Mouse (Mus musculus) adrenal gland, adult 2 months (tissue): ENCODE results near the gene Ovol2. TPM values are rescaled to one million over a fixed set of nuclear protein-coding genes. Genes with fewer than 3 reads are reported as not detected.
A peak's percentile ranks its signal among the peaks of the same experiment; 100 is the strongest.
"Not testable (repeated sequence)": the region's sequence is repeated elsewhere in the genome, so short reads cannot be mapped to it uniquely, and the experiment has no call there.

ENCODE experiments used
- DNase-seq: peaks from one replicate; pipeline ENCODE4 v3.0.0; 2021
- long read RNA-seq: library from polyadenylated mRNA; stranded (forward); transcript quantifications from one replicate; pipeline ENCODE4 v2.0.0, GENCODE M21; 2021
- polyA plus RNA-seq: library from polyadenylated mRNA; depleted of rRNA; stranded (reverse); fragments of >200 nt; gene quantifications from 2 replicates; pipeline ENCODE4 v1.2.3, GENCODE M21; 2012; rRNA removed
- total RNA-seq, 2 experiments: library from RNA; stranded (reverse); gene quantifications; 2 replicates each; pipeline ENCODE4 v1.2.3; 2021

The Ovol2 gene
- total RNA-seq, result not detected
- not detected in 2 replicates for polyA plus RNA-seq
- long read RNA-seq, result 0 reads

DNA sequence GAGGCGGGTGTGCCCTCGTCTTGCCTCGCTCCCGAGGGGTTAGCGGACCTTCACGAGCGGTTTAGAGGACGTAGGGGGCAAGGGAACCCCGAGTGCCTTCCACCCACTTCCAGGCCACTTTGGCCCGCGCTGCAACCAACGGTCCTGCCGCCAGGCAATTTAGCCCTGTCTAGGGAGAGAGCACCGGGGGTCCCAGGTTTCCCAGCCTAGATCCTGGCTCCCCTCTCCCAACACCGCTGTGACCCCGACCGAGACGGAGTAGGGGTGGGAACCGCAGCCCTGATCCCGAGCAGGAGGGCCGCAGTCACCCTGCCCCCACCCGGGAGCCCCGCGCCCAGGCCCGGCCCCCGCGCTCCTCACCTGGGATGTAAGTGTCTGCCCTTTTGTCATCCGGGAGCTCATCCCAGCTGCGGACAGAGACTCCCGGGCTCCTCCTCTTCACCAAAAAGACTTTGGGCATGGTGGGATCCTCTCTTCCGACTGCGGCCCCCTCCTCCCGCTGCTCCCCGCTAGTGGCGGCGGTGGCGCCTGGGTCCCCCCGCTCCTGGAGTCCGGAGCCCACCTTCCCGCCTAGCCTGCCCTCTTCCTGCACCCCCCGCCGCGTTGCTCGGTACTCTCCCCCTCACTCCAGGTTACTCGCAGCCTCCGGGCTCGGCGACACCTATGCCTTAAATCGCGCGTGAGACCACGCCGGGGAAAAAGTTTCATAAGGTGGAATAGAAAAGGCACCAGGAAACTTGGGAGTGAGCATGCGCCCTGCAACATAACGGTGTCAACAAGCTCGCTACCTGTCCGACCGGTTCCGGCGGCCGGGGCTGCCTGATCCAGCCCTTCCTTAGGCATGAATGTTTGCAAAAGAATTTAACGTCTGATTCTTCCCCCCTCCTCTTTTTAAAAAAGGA, at the start of gene Ovol2:
Gene Ovol2, minus strand, starts transcription at position 746 of the 902 bp plus-strand sequence.
- peak; percentile 14 for DNase-seq

- DNase-seq, result no peak
These were observed 49.8 kb upstream of the Ovol2 start for GRCm38 (mm10) chr2:144381741-144382140.

DNA sequence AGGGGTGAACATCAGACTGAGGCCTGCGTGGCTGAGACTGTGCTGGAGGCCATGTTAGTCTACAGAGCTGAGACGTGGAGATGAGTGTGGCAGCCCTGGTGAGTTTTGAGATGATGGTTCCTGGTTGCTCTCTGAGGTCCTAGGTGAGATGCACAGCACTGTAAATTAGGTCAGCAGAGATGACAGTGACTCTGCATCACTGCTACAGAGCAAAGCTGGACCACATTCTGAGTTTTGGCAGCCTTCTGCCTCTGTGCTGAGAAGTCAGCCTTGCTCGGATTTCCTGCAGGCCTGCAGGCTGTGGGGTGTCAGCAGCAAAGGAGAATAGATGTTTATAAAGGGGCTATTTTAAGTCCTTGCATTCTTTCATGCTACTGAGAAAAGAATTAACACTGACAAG, 49.3 kb upstream of the Ovol2 start:
- DNase-seq, result no peak

DNA sequence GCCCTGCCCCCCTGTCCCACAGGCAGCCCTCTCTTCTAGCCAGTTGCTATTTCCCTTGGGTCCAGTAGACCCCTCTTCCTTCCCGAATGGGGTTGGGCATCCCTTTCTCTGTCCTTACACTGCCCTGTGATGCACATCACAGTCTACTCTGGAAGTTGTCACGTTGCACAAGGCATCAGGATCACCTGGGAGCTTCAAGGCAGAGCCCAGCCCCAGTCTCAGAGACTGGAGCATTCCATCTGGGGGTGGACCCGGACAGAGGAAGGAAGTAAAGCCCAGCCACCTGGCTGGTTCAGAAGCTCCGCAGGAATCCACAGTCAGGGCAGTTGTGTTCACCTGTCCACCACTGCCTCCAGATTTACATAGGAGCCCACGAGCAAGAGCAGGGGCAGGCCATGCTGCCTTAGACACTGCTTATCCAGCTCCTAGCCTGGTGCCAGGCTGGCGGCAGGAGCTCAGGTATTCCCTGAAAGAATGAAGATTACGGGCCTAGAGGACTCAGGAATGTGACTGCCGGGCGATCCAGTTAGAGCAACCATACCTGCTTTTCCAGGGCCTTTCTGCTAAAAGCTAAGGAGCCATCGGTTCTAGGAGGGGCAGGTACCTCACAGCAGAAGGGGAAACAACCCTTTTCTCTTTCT, 43.2 kb upstream of the Ovol2 start:
- DNase-seq, result no peak

- DNase-seq, result no peak
These were observed 41.1 kb upstream of the Ovol2 start for GRCm38 (mm10) chr2:144373063-144373462.

DNA sequence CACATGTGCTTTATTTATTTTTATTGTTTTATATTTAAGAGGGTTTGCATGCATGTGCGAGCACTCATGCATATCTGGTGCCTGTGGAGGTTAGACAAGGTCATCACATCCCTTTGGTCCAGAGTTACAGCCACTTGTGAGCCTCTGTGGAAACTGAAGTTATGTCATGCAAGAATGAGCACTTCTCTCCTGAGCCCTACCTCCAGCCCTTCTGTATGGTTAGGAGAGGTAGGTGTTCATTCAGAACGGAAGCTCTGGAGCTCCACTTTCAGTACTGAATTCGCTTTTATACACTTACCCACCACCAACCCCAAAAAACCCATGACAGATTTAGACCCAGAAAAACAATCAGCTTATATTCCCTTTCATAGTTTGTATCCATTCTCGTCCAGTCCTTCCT, 39.6 kb upstream of the Ovol2 start:
- DNase-seq, result no peak

DNA sequence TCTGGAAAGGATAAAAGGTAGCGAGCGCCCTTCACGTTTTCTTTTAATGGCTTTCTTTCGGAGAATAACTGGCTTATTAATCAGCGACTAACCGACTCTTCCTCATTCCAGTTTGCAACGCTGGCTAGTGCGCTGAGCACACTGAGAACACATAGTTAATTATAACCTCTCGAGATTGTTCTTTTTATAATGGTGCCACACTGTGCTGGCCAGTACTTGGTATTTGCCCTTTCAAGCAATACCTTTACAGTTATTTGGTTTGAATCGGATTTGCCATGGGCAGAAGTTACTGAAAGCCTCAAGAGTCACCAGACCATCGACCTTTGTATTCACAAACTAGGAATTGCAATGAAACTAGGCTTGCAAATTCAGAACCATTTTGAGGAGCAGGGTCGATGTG, 37.6 kb upstream of the Ovol2 start:
- no peak for DNase-seq

DNA sequence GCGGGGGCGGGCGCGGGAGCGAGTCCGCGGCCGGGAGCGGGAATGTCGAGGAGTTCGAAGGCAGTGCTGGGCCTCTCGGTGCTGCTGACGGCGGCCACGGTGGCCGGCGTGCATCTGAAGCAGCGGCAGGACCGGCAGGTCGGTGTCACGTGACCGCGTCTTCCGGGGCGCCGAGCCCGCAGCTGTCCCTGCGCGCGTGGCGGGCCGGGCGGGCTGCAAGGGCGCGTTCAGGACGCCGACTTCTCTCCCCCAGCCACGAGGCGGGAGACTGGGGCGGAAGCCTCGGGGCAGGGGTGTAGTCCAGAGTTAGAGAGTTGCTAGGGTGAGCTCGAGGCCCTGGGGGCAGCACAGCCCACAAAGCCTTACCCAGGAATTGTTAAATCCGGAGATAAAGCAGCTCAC, 37.1 kb upstream of the Ovol2 start:
- no peak for DNase-seq

- DNase-seq, result peak; percentile 97
These were observed 36.6 kb upstream of the Ovol2 start, which contains the start of the genes Kat14 and Pet117 for GRCm38 (mm10) chr2:144368400-144369019. Gene Kat14, plus strand, starts transcription at chr2:144368983. Gene Pet117, plus strand, starts transcription at chr2:144368996.

DNA sequence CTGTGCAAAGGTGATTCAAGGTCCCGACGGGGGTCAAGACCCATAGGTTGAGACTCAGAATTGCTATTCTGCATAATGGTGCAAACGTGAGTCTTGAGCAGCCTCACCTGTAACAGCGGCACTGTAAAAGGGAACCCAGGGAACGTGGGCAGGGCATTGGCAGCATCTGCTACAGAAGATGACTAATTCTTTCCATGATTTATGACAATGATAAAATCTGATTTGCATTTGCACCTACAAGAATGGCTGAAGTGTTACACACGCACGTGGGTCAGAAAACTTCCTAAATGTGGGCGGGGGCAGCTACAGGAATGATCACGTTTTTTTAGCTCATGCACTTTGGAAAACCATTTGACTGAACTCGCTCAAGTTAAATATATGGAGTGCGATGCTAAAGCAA, 20.9 kb upstream of the Ovol2 start:
- no peak for DNase-seq

- no peak for DNase-seq
These were observed 16.6 kb upstream of the Ovol2 start for GRCm38 (mm10) chr2:144348525-144348924.

DNA sequence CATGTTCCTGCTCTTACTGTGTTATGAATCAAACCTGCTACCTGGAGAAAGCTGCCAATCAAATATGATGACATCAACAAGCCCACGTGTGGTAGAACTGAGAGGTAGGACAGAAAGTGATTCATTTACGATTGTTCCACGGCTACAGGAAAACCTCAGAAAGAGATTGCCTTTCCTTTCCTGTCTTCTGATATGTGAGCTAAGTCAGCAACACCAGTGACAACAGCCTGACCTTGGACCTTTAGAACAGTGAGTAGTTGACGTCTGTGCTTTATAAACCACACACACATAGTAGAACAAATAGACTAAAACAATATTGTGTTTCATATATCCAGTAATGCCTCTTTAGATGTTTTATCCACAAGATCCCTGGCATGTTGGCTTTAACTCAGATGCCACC, 11.2 kb upstream of the Ovol2 start:
- no peak for DNase-seq

GRCm38 (mm10) chr2:144338149-144338548, 6.2 kb upstream of the Ovol2 start:
- not testable (repeated sequence) for DNase-seq

- no peak for DNase-seq
These were observed 5.8 kb upstream of the Ovol2 start for GRCm38 (mm10) chr2:144337701-144338100.

DNA sequence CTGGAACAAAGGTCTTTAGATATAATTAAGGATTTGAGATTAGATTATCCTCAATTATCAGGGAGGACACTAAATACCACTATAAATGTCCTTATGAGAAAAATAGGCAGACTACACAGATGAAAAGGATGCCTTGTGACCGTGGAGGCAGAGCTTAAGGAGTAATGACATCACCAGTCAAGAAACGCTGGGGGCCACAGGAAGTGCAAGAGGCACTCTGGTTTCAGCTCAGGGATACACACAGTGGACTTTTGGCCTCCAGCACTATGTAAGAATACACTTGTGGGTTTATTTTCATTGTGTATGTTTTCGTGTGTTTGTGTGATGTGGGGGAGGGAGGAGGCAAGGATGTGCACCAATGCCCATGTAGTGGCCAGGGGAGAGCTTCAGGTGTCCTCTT, 5.3 kb upstream of the Ovol2 start:
- no peak for DNase-seq

DNA sequence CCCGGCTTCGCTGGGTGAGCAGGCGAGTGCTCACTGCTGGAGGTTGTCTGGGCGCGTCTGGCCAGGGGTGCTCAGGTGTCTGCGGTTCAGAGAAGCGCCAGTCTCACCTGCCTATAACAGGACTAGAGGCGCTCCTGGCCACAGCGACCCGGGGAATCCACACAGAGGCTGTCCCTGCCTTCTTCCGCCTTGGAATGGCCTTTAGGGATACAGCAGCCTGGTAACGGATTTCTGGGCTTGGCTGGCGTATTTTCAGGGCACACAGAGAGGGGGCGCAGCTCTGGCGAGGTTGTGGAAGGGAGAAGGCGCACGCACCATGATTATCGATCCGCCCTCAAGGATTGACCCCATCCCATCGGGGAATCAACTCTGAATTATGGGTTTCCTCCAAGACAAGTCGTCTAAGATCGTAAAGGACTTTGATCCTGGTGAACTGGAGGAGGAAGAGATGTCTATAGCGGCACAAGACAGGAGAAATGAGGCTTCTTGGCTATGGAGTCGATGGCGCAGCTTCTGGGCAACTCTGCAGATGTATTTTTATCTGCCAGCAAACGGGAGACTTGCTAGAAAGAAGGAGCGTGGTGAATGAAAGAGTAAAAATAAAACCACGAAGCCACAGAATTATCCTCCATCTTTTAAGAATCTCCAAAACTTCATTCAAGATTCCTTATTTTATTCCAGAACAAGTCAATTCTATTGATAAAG, 1.3 kb upstream of the Ovol2 start:
- DNase-seq, result peak; percentile 13

- no peak for DNase-seq
These were observed 540 bp upstream of the Ovol2 start for GRCm38 (mm10) chr2:144332486-144332885.

GRCm38 (mm10) chr2:144330960-144331371, 980 bp downstream of the Ovol2 start:
- peak; percentile 12 for DNase-seq

- no peak for DNase-seq
These were observed 1.5 kb downstream of the Ovol2 start for GRCm38 (mm10) chr2:144330352-144330959.

DNA sequence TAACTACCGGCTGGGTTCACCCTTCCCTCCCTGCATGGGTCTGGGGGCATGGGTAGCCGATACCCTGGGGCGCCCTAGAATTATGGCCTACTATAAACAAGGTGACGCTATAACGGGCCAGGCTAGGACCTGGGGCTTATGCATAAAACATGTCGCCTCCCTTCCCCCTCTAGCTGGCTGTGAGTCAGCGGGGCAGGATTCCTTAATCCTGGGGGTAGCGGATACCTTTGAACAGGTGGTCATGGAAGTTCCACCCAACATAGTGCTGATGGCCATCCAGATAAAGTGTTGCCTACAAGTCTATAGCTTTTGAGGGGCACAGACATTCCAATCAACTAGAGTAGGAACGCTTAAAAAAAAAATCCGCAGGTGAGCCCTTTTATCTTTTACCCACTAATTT, 2.0 kb downstream of the Ovol2 start:
- no peak for DNase-seq

GRCm38 (mm10) chr2:144329451-144329850, 2.5 kb downstream of the Ovol2 start:
- DNase-seq, result no peak

DNA sequence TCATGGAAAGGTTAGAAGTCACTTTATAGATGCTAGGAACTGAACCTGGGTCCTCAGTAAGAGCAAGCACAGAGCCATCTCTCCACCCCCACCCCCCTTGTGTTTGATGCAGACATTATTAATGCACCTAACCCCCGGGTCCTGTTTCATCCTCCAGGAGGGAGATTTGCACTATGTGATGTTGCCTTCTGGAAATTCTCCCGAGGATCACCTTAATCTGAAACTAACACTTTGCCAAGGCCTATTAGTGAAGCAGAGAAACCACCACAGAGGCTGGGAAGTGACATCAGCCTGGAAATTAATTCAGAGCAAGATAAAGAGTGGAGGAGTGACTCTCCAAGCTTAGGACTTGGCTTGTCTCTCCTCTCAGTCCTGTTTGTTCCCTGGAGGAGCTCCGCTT, 7.7 kb downstream of the Ovol2 start:
- no peak for DNase-seq
